Mouse (Mus musculus) heart, embryonic 14.5 days (tissue): Measurements from ENCODE around the gene Blmh. TPM values are rescaled to one million over a fixed set of nuclear protein-coding genes. Genes with fewer than 3 reads are reported as not detected.

Experiments used
- ATAC-seq: fragments of 200-750 bp; cut with Nextera tagmentation; 2 replicates; pipeline ENCODE4 v1.8.0; 2017; ENCODE audit warnings: low read depth, moderate TSS enrichment; ENCODE audit not compliant: insufficient number of reproducible peaks, insufficient read depth, low FRiP score
- H3K27ac ChIP-seq, 2 experiments: fragments of 200-500 bp in 1 of 2; fragments of 300-500 bp in 1 of 2; sonication (generic) in 1 of 2; replicated peaks in 1 of 2; 2 replicates each; pipeline ENCODE4 v1.5.1; 2012 to 2014; ENCODE audit warnings: low read depth in 2 of 2, low read length in 2 of 2, control low read depth in 1 of 2, mild to moderate bottlenecking in 1 of 2, mixed read lengths in 1 of 2; ENCODE audit not compliant: control insufficient read depth in 1 of 2, insufficient read depth in 1 of 2
- H3K27me3 ChIP-seq: fragments of 300-500 bp; sonication (generic); 2 replicates; pipeline ENCODE4 v1.6.1; 2014; ENCODE audit warnings: mild to moderate bottlenecking, low read length, control low read depth; ENCODE audit not compliant: control insufficient read depth, insufficient read depth
- H3K36me3 ChIP-seq: fragments of 300-500 bp; sonication (generic); 2 replicates; pipeline ENCODE4 v1.6.1; 2014; ENCODE audit warnings: mild to moderate bottlenecking, control low read depth, low read length, mixed read lengths; ENCODE audit not compliant: control insufficient read depth, insufficient read depth
- H3K4me1 ChIP-seq, 2 experiments: fragments of 200-500 bp in 1 of 2; fragments of 300-500 bp in 1 of 2; sonication (generic) in 1 of 2; 2 replicates each; pipeline ENCODE4 v1.6.1; 2012 to 2014; ENCODE audit warnings: low read length in 2 of 2, control low read depth in 1 of 2, mixed read lengths in 1 of 2; ENCODE audit not compliant: control insufficient read depth in 2 of 2, insufficient read depth in 2 of 2
- H3K4me2 ChIP-seq: fragments of 300-500 bp; sonication (generic); 2 replicates; pipeline ENCODE4 v1.6.1; 2014; ENCODE audit warnings: mild to moderate bottlenecking, low read length
- H3K4me3 ChIP-seq, 2 experiments: fragments of 200-500 bp in 1 of 2; fragments of 300-500 bp in 1 of 2; sonication (generic) in 1 of 2; 2 replicates each; pipeline ENCODE4 v1.5.1; 2012 to 2014; ENCODE audit warnings: low read length in 2 of 2, mild to moderate bottlenecking in 2 of 2, control low read depth in 1 of 2, low read depth in 1 of 2, moderate library complexity in 1 of 2; ENCODE audit not compliant: control insufficient read depth in 1 of 2, insufficient read depth in 1 of 2
- H3K9ac ChIP-seq: fragments of 300-500 bp; sonication (generic); 2 replicates; pipeline ENCODE4 v1.6.1; 2014; ENCODE audit warnings: mild to moderate bottlenecking, low read length
- H3K9me3 ChIP-seq: fragments of 300-500 bp; sonication (generic); 2 replicates; pipeline ENCODE4 v1.6.1; 2016; ENCODE audit warnings: low read length, control low read depth; ENCODE audit not compliant: control insufficient read depth
- WGBS: fragments of 180-500 bp; shearing (Covaris S2); extraction: QIAGEN DNeasy Blood & Tissue Kit; methylation state at CpG from one replicate; pipeline ENCODE4 v1.1.7; 2014; 5-methylcytosine and 5-hydroxymethylcytosine counted together
- polyA plus RNA-seq: library from polyadenylated mRNA; unstranded; fragments of >200 nt; fragmentation: Nextera tagmentation; extraction: Ambion mirVana; gene quantifications from 2 replicates; pipeline ENCODE4 v1.2.1, GENCODE M21; 2014

The Blmh gene
- polyA plus RNA-seq, 1 experiment from 2014 or later: 89.7 TPM

GRCm38 (mm10) chr11:77018046-77018445 lies 93.4 kb downstream of the Blmh start:
- WGBS: 73% methylated on average over 11 of the region's 11 CpGs
- no peak for ATAC-seq
- H3K4me3 ChIP-seq: no peak overlapping the region

GRCm38 (mm10) chr11:77019539-77019938 lies 94.9 kb downstream of the Blmh start:
- H3K27ac ChIP-seq: no peak overlapping the region
- no peak for ATAC-seq
- no peak overlapping the region for H3K4me3 ChIP-seq
- no peak overlapping the region for H3K9ac ChIP-seq
- WGBS: 18% methylated on average over 8 of the region's 8 CpGs
- H3K36me3 ChIP-seq: no peaks in the 10 kb centered on the region
- H3K4me2 ChIP-seq: no peak overlapping the region
- no peaks in the 10 kb centered on the region for H3K4me1 ChIP-seq
- no peaks in the 10 kb centered on the region for H3K9me3 ChIP-seq
- H3K27me3 ChIP-seq: peaks cover 10% of the 10 kb centered on the region; the same call in 1 of the 2 replicates

More at GRCm38 (mm10) chr11:77018046-77018445, 93.4 kb downstream of the Blmh start:
- Histone ChIP-seq H3K4me1 (no peaks in the 10 kb centered on the region), H3K27me3 (peaks cover 10% of the 10 kb centered on the region; the same call in 1 of the 2 replicates), H3K9ac (no peak overlapping the region), H3K4me2 (no peak overlapping the region), H3K9me3 (no peaks in the 10 kb centered on the region), H3K27ac (no peak overlapping the region), H3K36me3 (no peaks in the 10 kb centered on the region)

- Histone ChIP-seq H3K9ac (no peak overlapping the region), H3K27ac (no peak overlapping the region), H3K27me3 (peaks cover 10% of the 10 kb centered on the region; the same call in 1 of the 2 replicates), H3K4me3 (no peak overlapping the region), H3K4me1 (no peaks in the 10 kb centered on the region), H3K9me3 (no peaks in the 10 kb centered on the region), H3K36me3 (no peaks in the 10 kb centered on the region), H3K4me2 (no peak overlapping the region)
- ATAC-seq: no peak
- 76% methylated on average over 9 of the region's 9 CpGs for WGBS
Measured at GRCm38 (mm10) chr11:77021749-77022396, 97.3 kb downstream of the Blmh start.

GRCm38 (mm10) chr11:77026559-77026958 lies 102.0 kb downstream of the Blmh start:
- no peak overlapping the region for H3K4me2 ChIP-seq
- H3K36me3 ChIP-seq: no peaks in the 10 kb centered on the region
- H3K4me3 ChIP-seq: no peak overlapping the region
- H3K4me1 ChIP-seq: no peaks in the 10 kb centered on the region
- H3K9ac ChIP-seq: no peak overlapping the region
- no peak for ATAC-seq
- no peaks in the 10 kb centered on the region for H3K27me3 ChIP-seq
- H3K27ac ChIP-seq: no peak overlapping the region
- 57% methylated on average over 3 of the region's 3 CpGs for WGBS
- no peaks in the 10 kb centered on the region for H3K9me3 ChIP-seq

GRCm38 (mm10) chr11:77028157-77028556 lies 103.5 kb downstream of the Blmh start:
- 89% methylated on average over 3 of the region's 3 CpGs for WGBS
- ATAC-seq: no peak
- H3K4me3 ChIP-seq: no peak overlapping the region
- no peaks in the 10 kb centered on the region for H3K9me3 ChIP-seq
- no peaks in the 10 kb centered on the region for H3K36me3 ChIP-seq
- H3K4me2 ChIP-seq: no peak overlapping the region
- no peak overlapping the region for H3K27ac ChIP-seq
- no peak overlapping the region for H3K9ac ChIP-seq
- H3K4me1 ChIP-seq: no peaks in the 10 kb centered on the region
- H3K27me3 ChIP-seq: no peaks in the 10 kb centered on the region

- Histone ChIP-seq H3K4me1 (no peaks in the 10 kb centered on the region), H3K4me2 (no peak overlapping the region), H3K4me3 (no peak overlapping the region), H3K27me3 (no peaks in the 10 kb centered on the region), H3K9me3 (no peaks in the 10 kb centered on the region), H3K36me3 (no peaks in the 10 kb centered on the region), H3K27ac (no peak overlapping the region), H3K9ac (no peak overlapping the region)
- no peak for ATAC-seq
- WGBS: 62% methylated on average over 14 of the region's 14 CpGs
Measured at GRCm38 (mm10) chr11:77031151-77031934, 106.7 kb downstream of the Blmh start.
